Mouse (Mus musculus): ENCODE data around the gene Usp29.
"Not testable (repeated sequence)": the region's sequence is repeated elsewhere in the genome, so short reads cannot be mapped to it uniquely, and the experiment has no call there.

Usp29 gene

GRCm38 (mm10) chr7:6874448-6874847 lies 144.1 kb downstream of the Usp29 start:
- DNase-seq (ENCODE audit: low spot score in 2 of 2), result peak; percentile 26 to 37

- DNase-seq (ENCODE audit: low spot score in 2 of 2), result no peak
These were observed 147.8 kb downstream of the Usp29 start for GRCm38 (mm10) chr7:6878202-6878601.

GRCm38 (mm10) chr7:6878849-6879248 lies 148.5 kb downstream of the Usp29 start:
- not testable (repeated sequence) for DNase-seq (ENCODE audit: low spot score in 2 of 2)

GRCm38 (mm10) chr7:6879512-6880164 lies 149.3 kb downstream of the Usp29 start:
- DNase-seq (ENCODE audit: low spot score in 2 of 2), result no peak

- DNase-seq (ENCODE audit: low spot score in 2 of 2), result not testable (repeated sequence)
These were observed 150.5 kb downstream of the Usp29 start for GRCm38 (mm10) chr7:6880918-6881317.

- DNase-seq (ENCODE audit: low spot score in 2 of 2), result no peak
These were observed 151.2 kb downstream of the Usp29 start for GRCm38 (mm10) chr7:6881473-6882046.

- no peak for DNase-seq (ENCODE audit: low spot score in 2 of 2)
These were observed 153.2 kb downstream of the Usp29 start for GRCm38 (mm10) chr7:6883376-6884147.

GRCm38 (mm10) chr7:6885416-6885815 lies 155.0 kb downstream of the Usp29 start:
- DNase-seq (ENCODE audit: low spot score in 2 of 2), result no peak

- no peak for DNase-seq (ENCODE audit: low spot score in 2 of 2)
These were observed 156.5 kb downstream of the Usp29 start for GRCm38 (mm10) chr7:6886896-6887295.

GRCm38 (mm10) chr7:6889871-6890270 lies 159.5 kb downstream of the Usp29 start:
- no peak for DNase-seq (ENCODE audit: low spot score in 2 of 2)

GRCm38 (mm10) chr7:6891206-6891605 lies 160.8 kb downstream of the Usp29 start:
- no peak for DNase-seq (ENCODE audit: low spot score in 2 of 2)

- DNase-seq (ENCODE audit: low spot score in 2 of 2), result not testable (repeated sequence)
These were observed 166.6 kb downstream of the Usp29 start for GRCm38 (mm10) chr7:6897021-6897420.

- no peak for DNase-seq (ENCODE audit: low spot score in 2 of 2)
These were observed 170.3 kb downstream of the Usp29 start for GRCm38 (mm10) chr7:6900672-6901071.

- no peak for DNase-seq (ENCODE audit: low spot score in 2 of 2)
These were observed 173.1 kb downstream of the Usp29 start for GRCm38 (mm10) chr7:6903489-6903888.

- no peak for DNase-seq (ENCODE audit: low spot score in 2 of 2)
These were observed 180.1 kb downstream of the Usp29 start for GRCm38 (mm10) chr7:6910527-6910926.

GRCm38 (mm10) chr7:6911731-6912130 lies 181.4 kb downstream of the Usp29 start:
- no peak for DNase-seq (ENCODE audit: low spot score in 2 of 2)

- peak in 1 of 2 experiments; percentile 17 for DNase-seq (ENCODE audit: low spot score in 2 of 2)
These were observed 183.3 kb downstream of the Usp29 start for GRCm38 (mm10) chr7:6913439-6914380.

- no peak for DNase-seq (ENCODE audit: low spot score in 2 of 2)
These were observed 186.7 kb downstream of the Usp29 start for GRCm38 (mm10) chr7:6917126-6917525.

GRCm38 (mm10) chr7:6918267-6918666 lies 187.9 kb downstream of the Usp29 start:
- DNase-seq (ENCODE audit: low spot score in 2 of 2), result peak; percentile 86 to 91

- no peak for DNase-seq (ENCODE audit: low spot score in 2 of 2)
These were observed 188.9 kb downstream of the Usp29 start for GRCm38 (mm10) chr7:6919131-6919870.

GRCm38 (mm10) chr7:6923515-6923914 lies 193.1 kb downstream of the Usp29 start:
- no peak for DNase-seq (ENCODE audit: low spot score in 2 of 2)

Measured in cerebellum, postnatal 4 days (tissue).